Mouse (Mus musculus): ENCODE results near the gene Arhgap44. TPM values are rescaled to one million over a fixed set of nuclear protein-coding genes. Genes with fewer than 3 reads are reported as not detected.
A peak's percentile ranks its signal among the peaks of the same experiment; 100 is the strongest.

Arhgap44 gene
- polyA plus RNA-seq, 1 experiment from 2014 or later = 13.1 TPM

DNA sequence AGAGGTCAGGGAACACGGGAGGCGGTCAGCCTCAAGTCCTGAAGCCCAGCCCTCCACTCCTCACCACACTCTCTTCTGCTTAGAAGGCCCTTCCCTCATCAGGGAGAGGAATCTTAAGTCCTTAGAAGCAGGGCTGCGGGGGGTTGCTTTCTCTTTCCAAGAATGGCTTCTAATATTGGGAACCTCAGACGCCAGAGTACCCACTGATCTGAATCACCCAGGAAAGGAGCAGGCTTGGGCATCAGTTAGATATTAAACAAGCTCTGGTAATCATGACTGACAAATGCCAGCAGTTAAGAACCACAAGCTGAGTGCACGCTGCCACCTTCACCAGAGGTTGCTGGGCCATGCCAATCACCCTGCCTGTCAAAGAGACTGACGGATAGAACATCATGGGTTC lies 148.9 kb downstream of the Arhgap44 start:
- peak; percentile 64 for DNase-seq (ENCODE audit: low read depth, low spot score)
- TF ChIP-seq CTCF (IDR thresholded peaks at IDR 0.05) = no peak
- peak; percentile 67 for ATAC-seq
- H3K27me3 ChIP-seq = no peaks in the 10 kb centered on the region
- ChIA-PET CTCF (interaction anchor here (1.3 kb wide), 1 partner anchor 14 kb away, joined by 3 read pairs; no protein-coding TSS in a partner anchor), POLR2A (no interaction called here)
- in situ Hi-C loops (cut with MboI; ENCODE audit: low pct_unique_long_range_greater_than_20kb) = no loop called here

DNA sequence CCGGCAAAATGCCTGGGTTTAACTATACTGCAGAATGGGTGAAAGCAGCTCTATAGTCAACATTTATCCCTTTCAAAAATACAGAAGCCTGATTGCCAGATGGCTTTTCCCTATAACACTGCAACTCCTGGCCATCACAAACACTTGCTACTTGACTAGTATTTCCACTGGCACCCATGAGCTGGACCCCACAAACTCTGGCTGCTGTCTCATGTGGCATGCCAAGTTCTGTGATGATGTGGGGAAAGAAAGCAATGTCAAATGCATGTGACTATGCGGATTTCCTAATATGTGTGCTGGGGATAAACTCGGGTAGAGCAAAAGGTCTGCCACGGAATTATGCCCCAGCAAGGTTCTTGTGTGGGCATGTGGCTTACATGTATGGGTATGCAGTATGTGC lies 156.7 kb downstream of the Arhgap44 start:
- no peak for ATAC-seq
- ChIA-PET POLR2A (no interaction called here), CTCF (interaction anchor here (0.9 kb wide), 1 partner anchor 12 kb away, joined by 3 read pairs; no protein-coding TSS in a partner anchor)
- TF ChIP-seq CTCF (IDR thresholded peaks at IDR 0.05) = no peak
- DNase-seq (ENCODE audit: low read depth, low spot score) = no peak
- no peaks in the 10 kb centered on the region for H3K27me3 ChIP-seq
- in situ Hi-C loops (cut with MboI; ENCODE audit: low pct_unique_long_range_greater_than_20kb) = no loop called here

DNA sequence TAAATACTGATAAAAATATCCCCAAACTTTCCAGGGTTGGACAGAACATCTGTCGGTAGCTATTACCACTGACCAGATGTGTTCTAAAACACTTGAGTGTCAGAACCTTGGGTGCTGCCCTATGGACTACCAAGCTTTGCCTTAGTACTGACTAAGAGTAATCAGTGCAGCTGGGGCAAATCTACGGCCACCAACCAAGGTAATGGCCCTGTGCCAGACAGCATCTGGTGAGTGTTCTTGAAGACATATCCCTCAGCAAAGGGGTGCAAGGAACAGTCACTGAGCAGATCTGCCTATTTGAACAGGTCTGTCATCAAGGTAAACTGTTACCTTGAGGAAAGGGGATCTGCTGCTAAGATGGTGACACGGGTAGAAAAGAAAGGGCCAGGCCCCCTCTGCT lies 157.9 kb downstream of the Arhgap44 start:
- no peak for TF ChIP-seq CTCF (IDR thresholded peaks at IDR 0.05)
- CTCF ChIA-PET = no interaction called here
- in situ Hi-C loops (cut with MboI; ENCODE audit: low pct_unique_long_range_greater_than_20kb) = no loop called here
- ATAC-seq (no peak), DNase-seq (ENCODE audit: low read depth, low spot score) (no peak)
- POLR2A ChIA-PET = no interaction called here
- no peaks in the 10 kb centered on the region for H3K27me3 ChIP-seq

DNA sequence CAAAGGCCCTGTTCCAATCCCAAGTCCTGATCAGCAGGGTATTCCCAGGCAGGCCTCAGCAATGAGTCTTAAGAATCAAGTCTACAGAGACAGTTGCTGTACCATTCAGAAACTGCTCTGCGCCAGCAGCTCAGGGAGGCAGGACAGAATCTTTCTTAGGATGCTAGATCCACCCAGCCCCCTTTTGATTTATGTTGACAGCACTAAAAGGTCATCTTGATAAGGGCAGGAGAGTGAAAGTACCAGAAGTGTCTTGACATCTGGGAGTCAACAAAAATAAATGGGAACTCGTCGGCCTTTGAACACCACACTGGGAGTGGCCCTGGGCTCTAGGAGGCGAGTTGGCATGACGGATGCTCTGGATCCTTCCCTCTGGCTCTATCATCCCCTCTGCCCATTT lies 159.2 kb downstream of the Arhgap44 start:
- in situ Hi-C loops (cut with MboI; ENCODE audit: low pct_unique_long_range_greater_than_20kb) = no loop called here
- ChIA-PET POLR2A (no interaction called here), CTCF (no interaction called here)
- no peaks in the 10 kb centered on the region for H3K27me3 ChIP-seq
- DNase-seq (ENCODE audit: low read depth, low spot score) (no peak), ATAC-seq (no peak)
- TF ChIP-seq CTCF (IDR thresholded peaks at IDR 0.05) = no peak

DNA sequence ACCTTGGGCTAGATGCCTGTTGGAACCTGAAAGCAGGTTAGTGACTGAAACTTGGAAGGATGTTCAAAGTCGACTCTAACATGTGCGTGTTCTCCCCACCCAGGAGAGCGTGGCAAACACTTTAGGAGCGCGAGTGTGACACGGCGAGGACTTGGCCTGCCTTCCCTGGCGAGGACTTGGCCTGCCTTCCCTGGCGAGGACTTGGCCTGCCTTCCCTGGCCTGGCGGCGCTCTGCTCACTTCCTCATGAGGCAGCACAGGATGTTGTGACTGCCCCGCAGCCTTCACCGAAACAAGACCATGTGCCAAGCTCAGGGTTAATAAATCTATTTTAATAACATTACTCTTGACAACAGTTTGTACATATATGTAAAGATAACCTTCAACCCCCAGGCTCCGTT lies 161.0 kb downstream of the Arhgap44 start:
- TF ChIP-seq CTCF (IDR thresholded peaks at IDR 0.05) = no peak
- DNase-seq (ENCODE audit: low read depth, low spot score) (no peak), ATAC-seq (no peak)
- in situ Hi-C loops (cut with MboI; ENCODE audit: low pct_unique_long_range_greater_than_20kb) = no loop called here
- H3K27me3 ChIP-seq = no peaks in the 10 kb centered on the region
- CTCF ChIA-PET = no interaction called here
- POLR2A ChIA-PET = no interaction called here

DNA sequence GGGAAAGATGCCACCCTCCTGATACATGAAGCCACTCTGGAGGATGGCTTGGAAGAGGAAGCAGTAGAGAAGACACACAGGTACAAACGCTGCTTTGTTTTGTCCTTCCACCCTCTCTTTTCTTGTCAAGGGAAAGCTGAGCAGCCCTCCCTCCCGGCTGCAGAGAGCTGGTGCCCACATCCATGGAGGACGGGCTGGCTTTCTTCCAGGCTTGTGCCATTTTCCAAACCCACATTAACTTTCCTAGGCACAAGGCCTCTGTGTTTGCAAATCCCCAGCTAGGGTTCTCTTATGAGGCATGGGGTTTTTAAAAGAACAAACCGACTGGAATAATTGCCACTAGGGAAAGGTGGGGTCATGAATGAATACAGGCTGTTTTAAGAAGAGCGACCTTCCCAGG lies 163.1 kb downstream of the Arhgap44 start:
- in situ Hi-C loops (cut with MboI; ENCODE audit: low pct_unique_long_range_greater_than_20kb) = loop anchor here (25.0 kb wide), 1 partner anchor 688 kb away; no protein-coding TSS in a partner anchor
- ATAC-seq = no peak
- H3K27me3 ChIP-seq = no peaks in the 10 kb centered on the region
- CTCF ChIA-PET = interaction anchor here (1.1 to 1.3 kb wide), 2 partner anchors 19 to 20 kb away, joined by 3 read pairs; no protein-coding TSS in a partner anchor
- TF ChIP-seq CTCF (IDR thresholded peaks at IDR 0.05) = no peak
- DNase-seq (ENCODE audit: low read depth, low spot score) = no peak
- POLR2A ChIA-PET = no interaction called here

DNA sequence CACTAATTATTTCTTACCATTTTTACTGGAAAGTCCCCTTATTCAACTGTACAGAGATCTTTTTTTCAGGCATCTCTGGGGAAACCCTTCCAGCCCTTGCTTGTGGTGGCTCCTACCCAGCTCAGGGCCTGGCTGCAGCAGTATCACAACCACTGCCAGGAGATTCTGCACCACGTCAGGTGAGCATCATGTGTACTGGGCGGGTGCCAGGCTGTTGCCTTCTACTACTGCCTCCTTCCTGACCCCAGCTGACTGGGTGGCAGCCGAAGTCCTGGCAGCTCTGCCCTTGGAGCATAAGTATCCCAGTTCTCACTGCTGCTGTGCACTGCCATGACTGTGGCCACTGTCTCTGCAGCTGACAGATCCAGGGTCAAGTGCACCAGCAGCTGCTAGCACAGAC lies 164.3 kb downstream of the Arhgap44 start:
- no peak for DNase-seq (ENCODE audit: low read depth, low spot score)
- TF ChIP-seq CTCF (IDR thresholded peaks at IDR 0.05) = no peak
- H3K27me3 ChIP-seq = no peaks in the 10 kb centered on the region
- in situ Hi-C loops (cut with MboI; ENCODE audit: low pct_unique_long_range_greater_than_20kb) = loop anchor here (25.0 kb wide), 1 partner anchor 689 kb away; no protein-coding TSS in a partner anchor
- no peak for ATAC-seq
- CTCF ChIA-PET = interaction anchor here (1.3 kb wide), 1 partner anchor 20 kb away, joined by 3 read pairs; no protein-coding TSS in a partner anchor
- POLR2A ChIA-PET = interaction anchor here (0.6 kb wide), 1 partner anchor 13 kb away, joined by 3 read pairs; no protein-coding TSS in a partner anchor

DNA sequence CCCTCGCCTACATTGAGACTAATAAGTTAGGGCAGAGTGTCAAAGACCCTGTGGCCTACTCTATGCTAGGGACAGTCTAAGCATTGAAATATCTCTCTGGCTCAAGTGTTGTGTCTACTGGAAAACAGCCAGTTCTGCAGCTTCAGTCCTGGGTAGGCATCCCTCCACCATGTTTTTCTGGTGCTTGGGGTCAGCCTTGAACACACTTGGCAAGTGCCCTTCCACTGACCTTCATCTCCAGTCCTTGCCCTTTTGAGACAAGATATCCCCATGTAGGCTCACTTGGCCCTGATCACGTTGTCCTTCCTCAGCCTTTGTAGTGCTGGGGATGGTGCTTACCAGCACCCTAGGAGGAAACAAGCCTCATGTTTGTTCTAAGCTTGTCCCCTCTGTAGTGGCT lies 174.2 kb downstream of the Arhgap44 start:
- in situ Hi-C loops (cut with MboI; ENCODE audit: low pct_unique_long_range_greater_than_20kb) = loop anchor here (25.0 kb wide), 1 partner anchor 699 kb away; no protein-coding TSS in a partner anchor
- H3K27me3 ChIP-seq = no peaks in the 10 kb centered on the region
- ChIA-PET POLR2A (no interaction called here), CTCF (no interaction called here)
- no peak for TF ChIP-seq CTCF (IDR thresholded peaks at IDR 0.05)
- ATAC-seq (no peak), DNase-seq (ENCODE audit: low read depth, low spot score) (no peak)

DNA sequence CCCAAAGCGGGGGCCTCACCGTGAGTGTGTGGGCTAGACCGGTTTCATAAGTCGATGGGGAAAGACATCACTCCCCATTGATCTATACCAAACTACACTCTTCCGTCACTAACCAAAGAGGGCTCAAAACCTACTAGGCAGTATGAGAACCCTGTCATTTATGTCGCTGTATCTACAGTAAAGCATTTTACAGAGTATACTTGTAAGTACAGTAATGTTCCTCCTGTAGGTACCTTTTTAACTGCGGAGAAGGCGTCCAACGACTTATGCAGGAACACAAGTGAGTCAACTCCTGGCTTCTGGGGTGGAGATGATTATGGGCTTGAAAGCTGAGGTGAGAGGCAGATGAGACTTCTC lies 183.3 kb downstream of the Arhgap44 start:
- ChIA-PET CTCF (interaction anchor here (1.2 kb wide), 1 partner anchor 20 kb away, joined by 3 read pairs; no protein-coding TSS in a partner anchor), POLR2A (no interaction called here)
- no peak for DNase-seq (ENCODE audit: low read depth, low spot score)
- no peak for TF ChIP-seq CTCF (IDR thresholded peaks at IDR 0.05)
- in situ Hi-C loops (cut with MboI; ENCODE audit: low pct_unique_long_range_greater_than_20kb) = loop anchor here (25.0 kb wide), 1 partner anchor 708 kb away; no protein-coding TSS in a partner anchor
- ATAC-seq = no peak
- H3K27me3 ChIP-seq = no peaks in the 10 kb centered on the region

DNA sequence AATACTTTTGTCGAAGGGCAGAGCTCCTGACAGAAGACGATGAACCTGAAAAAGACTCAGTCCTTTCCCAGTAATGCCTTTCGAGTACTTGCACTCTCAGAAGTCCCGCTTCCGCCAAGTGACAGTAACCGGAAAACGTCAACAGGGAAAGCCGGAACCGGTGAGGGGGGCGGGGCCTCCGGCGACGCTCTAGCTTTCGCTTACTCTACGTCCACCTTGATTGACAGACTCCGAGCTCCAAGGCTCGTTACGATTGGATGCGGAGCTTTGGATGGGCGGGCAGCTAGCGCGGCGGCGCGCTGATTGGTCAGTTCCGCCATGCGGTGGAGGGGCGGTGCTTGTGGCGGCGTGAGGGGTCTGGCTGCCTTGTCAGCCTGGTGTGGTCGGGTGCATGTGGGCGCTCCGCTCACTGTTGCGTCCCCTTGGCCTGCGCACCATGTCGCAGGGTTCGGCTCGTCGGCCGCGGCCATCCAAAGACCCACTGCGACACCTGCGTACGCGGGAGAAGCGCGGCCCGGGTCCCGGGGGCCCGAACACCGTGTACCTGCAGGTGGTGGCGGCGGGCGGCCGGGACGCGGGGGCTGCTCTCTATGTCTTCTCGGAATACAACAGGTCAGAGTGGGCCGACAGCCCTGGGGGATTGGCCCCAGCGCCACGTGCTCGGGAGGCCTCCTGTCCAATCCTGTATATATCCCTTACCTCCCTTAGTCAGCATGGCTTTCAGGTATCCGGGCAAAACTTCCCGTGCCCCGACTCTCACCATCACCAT lies 183.9 kb downstream of the Arhgap44 start, which contains the start of gene Elac2:
Gene Elac2 (plus strand): TSS at position 319 of the 769 bp plus-strand sequence.
- ChIA-PET POLR2A (no interaction called here), CTCF (no interaction called here)
- no peaks in the 10 kb centered on the region for H3K27me3 ChIP-seq
- TF ChIP-seq CTCF (IDR thresholded peaks at IDR 0.05) = no peak
- DNase-seq (ENCODE audit: low read depth, low spot score) (peak; percentile 94), ATAC-seq (peak; percentile 100)
- in situ Hi-C loops (cut with MboI; ENCODE audit: low pct_unique_long_range_greater_than_20kb) = loop anchor here (25.0 kb wide), 1 partner anchor 708 kb away; no protein-coding TSS in a partner anchor

DNA sequence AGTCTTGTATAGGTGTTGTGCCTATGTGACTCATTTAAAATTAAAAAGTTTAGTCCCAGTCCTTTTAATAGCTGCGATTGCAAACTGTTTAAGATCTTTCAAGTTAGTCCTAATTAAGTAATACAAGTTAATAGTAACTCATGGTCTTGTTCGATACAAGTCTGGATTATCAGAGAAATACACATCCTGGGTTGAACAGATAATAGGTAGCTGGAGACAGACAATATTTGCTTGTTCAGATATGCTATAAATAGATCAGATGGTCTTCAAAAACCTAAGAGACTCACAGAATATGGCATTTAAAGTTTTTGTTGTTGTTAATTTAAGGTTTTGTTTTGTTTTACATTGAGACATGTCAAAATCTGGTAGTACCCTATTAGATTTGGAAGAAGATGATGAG lies 190.3 kb downstream of the Arhgap44 start:
- TF ChIP-seq CTCF (IDR thresholded peaks at IDR 0.05) = no peak
- DNase-seq (ENCODE audit: low read depth, low spot score) = no peak
- H3K27me3 ChIP-seq = no peaks in the 10 kb centered on the region
- no peak for ATAC-seq
- ChIA-PET POLR2A (no interaction called here), CTCF (interaction anchor here (1.4 kb wide), 1 partner anchor 8 kb away, joined by 3 read pairs; no protein-coding TSS in a partner anchor)
- in situ Hi-C loops (cut with MboI; ENCODE audit: low pct_unique_long_range_greater_than_20kb) = no loop called here

All from Patski (cell line).